Mouse (Mus musculus) right cerebral cortex, adult 2 months (tissue): Measurements from ENCODE around the gene Synm.

Source experiments
- DNase-seq, 2 experiments: peaks; one replicate each; pipeline ENCODE4 v3.0.0; 2021 to 2022; ENCODE audit warnings: low spot score in 2 of 2

The Synm gene

GRCm38 (mm10) chr7:67700846-67701245 is 58.7 kb downstream of the Synm start:
- DNase-seq, result no peak

GRCm38 (mm10) chr7:67699301-67699700 is 60.2 kb downstream of the Synm start:
- no peak for DNase-seq

- no peak for DNase-seq
Measured at GRCm38 (mm10) chr7:67697892-67698630, 61.5 kb downstream of the Synm start.

- DNase-seq, result no peak
Measured at GRCm38 (mm10) chr7:67695906-67696305, 63.6 kb downstream of the Synm start.

GRCm38 (mm10) chr7:67692791-67693538 is 66.6 kb downstream of the Synm start:
- no peak for DNase-seq

GRCm38 (mm10) chr7:67692141-67692540 is 67.4 kb downstream of the Synm start:
- no peak for DNase-seq

- DNase-seq, result no peak
Measured at GRCm38 (mm10) chr7:67691036-67691435, 68.5 kb downstream of the Synm start.

GRCm38 (mm10) chr7:67689793-67690192 is 69.7 kb downstream of the Synm start:
- no peak for DNase-seq

- DNase-seq, result no peak
Measured at GRCm38 (mm10) chr7:67688281-67688680, 71.3 kb downstream of the Synm start.

- DNase-seq, result no peak
Measured at GRCm38 (mm10) chr7:67686545-67686944, 73.0 kb downstream of the Synm start.

GRCm38 (mm10) chr7:67683006-67683405 is 76.5 kb downstream of the Synm start:
- DNase-seq, result no peak

- no peak for DNase-seq
Measured at GRCm38 (mm10) chr7:67681078-67681477, 78.5 kb downstream of the Synm start.
